Mouse (Mus musculus) heart, adult 2 months (tissue): ENCODE measurements at regions not wholly inside any gene's neighbourhood (a gene's known extent, or its start where the extent isn't known, plus 50 kb on each side); places are given as distances from the start of the nearest gene placed in this dataset.

Experiments used
- CTCF ChIP-seq: fragments of 200-600 bp; IDR thresholded peaks from 2 replicates; pipeline ENCODE4 v1.8.1; 2022; ENCODE audit warnings: antibody characterized with exemption, mild to moderate bottlenecking, moderate library complexity
- POLR2A ChIP-seq: fragments of 200-500 bp; IDR thresholded peaks from 2 replicates; pipeline ENCODE4 v1.6.1; 2011; ENCODE audit warnings: mild to moderate bottlenecking, low read depth, low read length, control low read depth; ENCODE audit not compliant: insufficient read depth

DNA sequence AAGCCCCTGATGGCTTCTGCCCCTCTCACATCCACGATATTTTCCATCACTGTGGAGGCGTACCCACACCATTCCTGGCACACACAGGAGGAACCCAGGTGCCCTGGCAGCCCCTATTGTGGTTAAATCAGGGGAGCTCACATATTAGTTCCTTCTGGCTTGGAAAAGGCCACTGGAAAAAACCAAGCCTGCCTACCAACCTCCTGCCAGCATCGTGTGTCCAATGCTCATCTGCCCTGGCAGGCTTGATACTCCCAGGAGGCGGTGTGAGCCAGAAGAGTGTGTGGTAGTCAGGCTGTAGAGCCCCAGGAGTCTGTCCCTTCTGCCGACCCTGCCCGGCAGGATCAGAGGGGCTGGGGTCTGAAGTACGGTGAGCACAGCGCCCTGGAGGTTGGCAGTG lies 104.7 kb upstream of the Aldh1a3 start:
- TF ChIP-seq CTCF (no peak), POLR2A (no peak)
